Mouse (Mus musculus) E14TG2a.4 (cell line): ENCODE measurements around the gene Ccdc136.

Experiments used
- CTCF ChIP-seq: conservative IDR thresholded peaks from 2 replicates; pipeline ENCODE4 v1.5.1; 2014; ENCODE audit warnings: low read length
- NANOG ChIP-seq: IDR thresholded peaks from 2 replicates; pipeline ENCODE4 v1.6.1; 2014; ENCODE audit warnings: borderline replicate concordance, low read length, mixed read lengths
- POU5F1 ChIP-seq: IDR thresholded peaks from 2 replicates; pipeline ENCODE4 v1.6.1; 2014; ENCODE audit warnings: low read length, borderline replicate concordance

- no peak for TF ChIP-seq CTCF
- no peak for TF ChIP-seq NANOG
- TF ChIP-seq POU5F1 = no peak
Measured at GRCm38 (mm10) chr6:29428171-29428570, 32.1 kb downstream of the Ccdc136 start.
